Comparison of ENCODE assay signal across 8 mouse cellular contexts in genomic region chr12:26469098-26470041, GRCm38 (mm10). TPM values are rescaled to one million over a fixed set of nuclear protein-coding genes. Genes with fewer than 3 reads are reported as not detected.
DNase-seq lines count a peak whose midpoint lies in the region; ATAC-seq lines count a peak whose summit lies in the region.

Gene Cmpk2 (plus strand): TSS chr12:26469204.

- no peaks in the 10 kb centered on the region for H3K27me3 ChIP-seq in hindbrain, embryonic 16.5 days (replicated peaks; ENCODE audit: control insufficient read depth, insufficient read depth, low read length)

- H3K9me3 ChIP-seq in hindbrain, embryonic 16.5 days (ENCODE audit: control insufficient read depth, low read length): no peaks in the 10 kb centered on the region

- WGBS in hindbrain, embryonic 16.5 days: under 1% methylated on average over 63 of the region's 69 CpGs

- peak within 1 kb of the TSS; percentile 96 for H3K9ac ChIP-seq in hindbrain, embryonic 16.5 days (ENCODE audit: low read depth, low read length)

- peak within 1 kb of the TSS; percentile 70 for H3K4me3 ChIP-seq in hindbrain, embryonic 16.5 days (ENCODE audit: low read length)

- H3K36me3 ChIP-seq in hindbrain, embryonic 16.5 days (ENCODE audit: control insufficient read depth, insufficient read depth, low read length): peaks cover 2% of the 10 kb centered on the region

- peak within 1 kb of the TSS; percentile 96 for H3K27ac ChIP-seq in hindbrain, embryonic 16.5 days (ENCODE audit: low read depth, low read length)

- peak; percentile 77 for DNase-seq in T-cell, adult 2 months (ENCODE audit: low spot score)
- DNase-seq in cerebellum, postnatal 4 days (ENCODE audit: low spot score in 2 of 2): peak; percentile 82 to 89
- DNase-seq in gastrocnemius, adult 18-20 months (ENCODE audit: low spot score): peak; percentile 72
- peak; percentile 88 to 91 for DNase-seq in left cerebral cortex, adult 18-20 months (ENCODE audit: low spot score in 2 of 2)
- peak; percentile 87 to 88 for DNase-seq in lung, postnatal 4 days
- peak; percentile 93 for DNase-seq in retina, postnatal 1 day
- DNase-seq in thymus, postnatal 4 days: peak; percentile 87

- peaks cover 12% of the 10 kb centered on the region for H3K4me1 ChIP-seq in hindbrain, embryonic 16.5 days (ENCODE audit: control insufficient read depth, insufficient read depth, low read depth, low read length)

- peak; percentile 90 for ATAC-seq in hindbrain, embryonic 16.5 days

- peak within 1 kb of the TSS; percentile 93 for H3K4me2 ChIP-seq in hindbrain, embryonic 16.5 days (ENCODE audit: low read length)

RNA-seq across cellular contexts. Expression of gene Cmpk2, which starts in this region (rescaled TPM):
- total RNA-seq in gastrocnemius, adult 18-20 months (2021): 1 to 10 TPM in 1 of 2 experiments, under 1 TPM in 1; 0.98 to 2.2 TPM
- 23.6 and 23.9 TPM in 2 replicates for polyA plus RNA-seq in hindbrain, embryonic 16.5 days (2015; fragmentation: Nextera tagmentation; extraction: Ambion mirVana)
- 10 to 100 TPM; 19.9 to 22.3 TPM for total RNA-seq in left cerebral cortex, adult 18-20 months (2021)

Comparison
In these comparisons a context has a peak if more than half of its experiments do, and no peak if none do; other contexts are left out.
1. Peak in every context shown above with its lines: DNase-seq, ATAC-seq, H3K4me3 ChIP-seq and H3K27ac ChIP-seq.
2. RNA of gene Cmpk2 (total RNA-seq): 19.9 to 22.3 TPM in left cerebral cortex, adult 18-20 months; 0.98 to 2.2 TPM in gastrocnemius, adult 18-20 months; every median in the first group is over 4 times any median in the second.